Mouse (Mus musculus) ES-E14 (cell line): ENCODE data around the gene Bmp2k.

ENCODE experiments used
- CHD2 ChIP-seq: IDR thresholded peaks from 2 replicates; pipeline ENCODE4 v1.6.1; 2014; ENCODE audit warnings: mild to moderate bottlenecking, low read depth, low read length, inconsistent platforms
- ZC3H11A ChIP-seq: IDR thresholded peaks from 2 replicates; pipeline ENCODE4 v1.6.1; 2012; ENCODE audit warnings: low read depth, mild to moderate bottlenecking, inconsistent platforms, low read length, borderline replicate concordance

DNA sequence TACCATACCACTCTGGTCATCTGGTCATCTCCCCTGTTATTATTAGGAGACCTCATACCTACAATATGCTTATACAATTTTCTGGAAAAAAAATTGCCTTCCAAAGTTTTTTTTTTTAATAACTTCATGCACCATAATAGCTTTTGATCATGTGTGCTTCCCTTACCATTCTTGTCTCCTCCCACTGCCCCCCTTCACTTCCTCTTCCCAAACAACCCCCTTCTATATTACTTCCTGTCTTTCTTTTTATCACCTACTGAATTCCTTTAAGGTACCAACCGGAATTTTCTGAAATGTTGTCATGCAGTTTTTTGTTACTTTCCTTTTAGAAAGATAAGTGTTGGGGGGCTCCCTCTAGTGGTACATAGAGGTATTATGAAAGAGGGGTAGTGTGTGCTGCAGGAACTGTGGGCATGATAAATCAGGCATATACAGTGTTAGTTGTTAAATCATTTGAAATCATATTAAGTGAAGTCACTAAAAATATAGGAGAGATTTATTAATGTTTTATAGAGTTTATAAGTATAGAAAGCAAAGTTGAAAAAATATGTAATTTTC, 58.1 kb downstream of the Bmp2k start:
- peak; percentile 87 for TF ChIP-seq ZC3H11A
- TF ChIP-seq CHD2, result no peak
